Mouse (Mus musculus): ENCODE measurements around the gene Tsc22d4. TPM values are rescaled to one million over a fixed set of nuclear protein-coding genes. Genes with fewer than 3 reads are reported as not detected.

The Tsc22d4 gene
- polyA plus RNA-seq, 1 experiment, result 133 TPM

DNA sequence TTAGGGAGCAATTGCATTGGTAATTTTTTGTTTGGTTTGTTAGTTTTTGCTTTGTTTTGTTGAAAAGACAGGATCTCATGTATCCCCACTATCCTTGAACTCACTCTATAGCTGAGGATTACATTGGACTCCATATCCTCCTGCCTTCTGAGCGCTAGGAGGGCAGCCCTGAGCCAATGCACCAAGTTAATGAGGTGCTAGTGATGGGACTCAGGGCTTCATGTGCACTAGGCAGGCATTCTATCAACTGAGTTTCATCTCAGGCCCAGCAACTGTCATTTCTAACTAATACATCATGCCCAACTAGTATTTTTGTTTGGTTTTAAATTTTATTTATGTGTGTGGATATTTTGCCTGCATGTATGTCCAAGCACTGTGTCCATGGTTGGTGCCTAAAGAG, 60.6 kb downstream of the Tsc22d4 start:
- 90% methylated on average over 1 of the region's 1 CpGs for WGBS
- no peak for DNase-seq (ENCODE audit: low read depth in 1 of 2, low spot score in 2 of 2)
- Histone ChIP-seq H3K27ac (ENCODE audit: insufficient read depth, low read length) (no peak overlapping the region), H3K27me3 (ENCODE audit: control insufficient read depth, insufficient read depth, low read length) (no peaks in the 10 kb centered on the region), H3K4me3 (ENCODE audit: extremely low read depth, insufficient read depth, insufficient read length) (no peak overlapping the region), H3K4me1 (ENCODE audit: control insufficient read depth, insufficient read depth, insufficient read length) (no peaks in the 10 kb centered on the region), H3K36me3 (ENCODE audit: control insufficient read depth, insufficient read depth, low read length) (no peaks in the 10 kb centered on the region)
- no peak for TF ChIP-seq CTCF (IDR thresholded peaks at IDR 0.05; ENCODE audit: extremely low read depth, insufficient read depth, insufficient read length, insufficient replicate concordance)
- no peak for TF ChIP-seq POLR2A (IDR thresholded peaks at IDR 0.05; ENCODE audit: low read depth, low read length)

DNA sequence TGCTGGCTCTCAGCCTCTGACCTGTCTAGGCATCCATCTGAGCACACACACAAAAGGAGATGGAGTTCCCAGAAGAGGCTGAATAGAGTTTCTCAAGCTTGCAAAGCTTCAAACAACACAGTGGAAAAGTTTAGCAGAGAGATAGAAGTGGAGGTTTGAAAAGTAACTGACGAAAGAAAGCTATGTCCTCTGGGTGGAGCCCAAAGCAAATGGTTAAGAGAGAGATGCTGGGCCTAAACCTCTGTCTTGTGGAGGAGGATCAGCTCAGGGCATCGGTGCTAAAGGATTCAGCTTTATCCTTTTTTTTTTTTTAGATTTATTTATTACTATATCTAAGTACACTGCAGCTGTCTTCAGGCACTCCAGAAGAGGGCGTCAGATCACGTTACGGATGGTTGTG, 62.8 kb downstream of the Tsc22d4 start:
- H3K4me3 ChIP-seq (ENCODE audit: extremely low read depth, insufficient read depth, insufficient read length), result no peak overlapping the region
- WGBS, result 90% methylated on average over 5 of the region's 5 CpGs
- H3K36me3 ChIP-seq (ENCODE audit: control insufficient read depth, insufficient read depth, low read length), result no peaks in the 10 kb centered on the region
- no peak overlapping the region for H3K27ac ChIP-seq (ENCODE audit: insufficient read depth, low read length)
- DNase-seq (ENCODE audit: low read depth in 1 of 2, low spot score in 2 of 2), result no peak
- no peaks in the 10 kb centered on the region for H3K27me3 ChIP-seq (ENCODE audit: control insufficient read depth, insufficient read depth, low read length)
- TF ChIP-seq POLR2A (IDR thresholded peaks at IDR 0.05; ENCODE audit: low read depth, low read length) (no peak), CTCF (IDR thresholded peaks at IDR 0.05; ENCODE audit: extremely low read depth, insufficient read depth, insufficient read length, insufficient replicate concordance) (no peak)
- no peaks in the 10 kb centered on the region for H3K4me1 ChIP-seq (ENCODE audit: control insufficient read depth, insufficient read depth, insufficient read length)

DNA sequence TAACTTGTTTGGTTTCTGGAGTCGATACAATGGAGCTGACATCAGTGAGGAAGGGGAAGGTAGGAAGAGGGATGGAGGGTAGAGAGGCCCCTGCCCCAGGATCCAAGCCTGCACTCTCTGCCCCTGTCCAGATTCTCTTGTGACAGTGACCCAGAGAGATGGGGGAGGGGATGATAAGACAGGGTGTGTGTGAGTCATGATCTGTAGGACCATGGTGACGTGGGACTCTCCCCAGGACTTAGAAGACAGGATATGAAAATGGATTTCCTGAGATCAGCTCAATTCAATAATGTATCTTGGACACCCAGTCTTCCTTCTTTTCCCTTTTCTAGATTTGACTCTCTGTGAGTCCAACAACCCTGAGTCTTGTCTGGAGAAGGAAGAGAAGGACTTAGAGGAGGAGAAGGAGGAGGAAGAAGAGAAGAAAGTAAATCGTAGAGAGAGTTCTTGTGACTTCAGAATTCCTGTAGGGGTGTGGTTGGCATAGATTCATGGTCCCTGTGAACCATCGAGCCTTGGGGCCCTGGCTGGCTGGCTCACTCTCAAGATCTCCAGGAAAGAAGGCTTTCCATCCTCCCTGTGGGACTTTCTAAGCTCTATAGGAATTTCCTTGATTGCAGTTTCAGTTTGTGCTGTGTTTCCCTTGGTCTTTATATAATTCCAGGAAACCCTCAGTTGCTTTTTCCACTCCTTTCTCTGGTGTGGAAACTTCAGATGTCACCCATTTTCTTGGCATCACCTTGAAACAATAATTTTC, 72.1 kb downstream of the Tsc22d4 start:
- no peak for TF ChIP-seq CTCF (IDR thresholded peaks at IDR 0.05; ENCODE audit: extremely low read depth, insufficient read depth, insufficient read length, insufficient replicate concordance)
- TF ChIP-seq POLR2A (IDR thresholded peaks at IDR 0.05; ENCODE audit: low read depth, low read length), result no peak
- Histone ChIP-seq H3K4me1 (ENCODE audit: control insufficient read depth, insufficient read depth, insufficient read length) (no peaks in the 10 kb centered on the region), H3K36me3 (ENCODE audit: control insufficient read depth, insufficient read depth, low read length) (no peaks in the 10 kb centered on the region), H3K27me3 (ENCODE audit: control insufficient read depth, insufficient read depth, low read length) (no peaks in the 10 kb centered on the region), H3K4me3 (ENCODE audit: extremely low read depth, insufficient read depth, insufficient read length) (no peak overlapping the region), H3K27ac (ENCODE audit: insufficient read depth, low read length) (no peak overlapping the region)
- WGBS, result 68% methylated on average over 4 of the region's 4 CpGs
- no peak for DNase-seq (ENCODE audit: low read depth in 1 of 2, low spot score in 2 of 2)

Other genes starting within 250 kb of the Tsc22d4 start
- gene Pop7, start 243.2 kb upstream of the Tsc22d4 start, polyA plus RNA-seq (2012; rRNA removed), result 26.6 and 40.1 TPM in 2 replicates
- gene Gigyf1, start 227.2 kb upstream of the Tsc22d4 start, polyA plus RNA-seq (2012; rRNA removed), result 40.3 and 49.8 TPM in 2 replicates
- not detected in 2 replicates for gene Epo, start 212.5 kb upstream of the Tsc22d4 start, polyA plus RNA-seq (2012; rRNA removed)
- 762 and 932 TPM in 2 replicates for gene Gnb2, start 212.2 kb upstream of the Tsc22d4 start, polyA plus RNA-seq (2012; rRNA removed)
- not detected in 2 replicates for gene Actl6b, start 192.2 kb upstream of the Tsc22d4 start, polyA plus RNA-seq (2012; rRNA removed)
- 12.2 and 12.9 TPM in 2 replicates for gene Tfr2, start 175.9 kb upstream of the Tsc22d4 start, polyA plus RNA-seq (2012; rRNA removed)
- 90.3 and 131 TPM in 2 replicates for gene Mospd3, start 144.7 kb upstream of the Tsc22d4 start, polyA plus RNA-seq (2012; rRNA removed)
- 69.6 and 88.0 TPM in 2 replicates for gene Pcolce, start 131.9 kb upstream of the Tsc22d4 start, polyA plus RNA-seq (2012; rRNA removed)
- gene Fbxo24, start 116.7 kb upstream of the Tsc22d4 start, polyA plus RNA-seq (2012; rRNA removed), result 0.25 and 0.26 TPM in 2 replicates
- 249 and 293 TPM in 2 replicates for gene Lrch4, start 116.6 kb upstream of the Tsc22d4 start, polyA plus RNA-seq (2012; rRNA removed)
- 69.4 and 70.9 TPM in 2 replicates for gene Gm20605, start 116.6 kb upstream of the Tsc22d4 start, polyA plus RNA-seq (2012; rRNA removed)
- 328 and 407 TPM in 2 replicates for gene Sap25, start 104.4 kb upstream of the Tsc22d4 start, polyA plus RNA-seq (2012; rRNA removed)
- gene Irs3, start 100.0 kb upstream of the Tsc22d4 start, polyA plus RNA-seq (2012; rRNA removed), result 0.79 and 1.0 TPM in 2 replicates
- 16.5 and 23.3 TPM in 2 replicates for gene Agfg2, start 61.0 kb upstream of the Tsc22d4 start, polyA plus RNA-seq (2012; rRNA removed)
- 1.2 and 1.9 TPM in 2 replicates for gene Nyap1, start 4.1 kb upstream of the Tsc22d4 start, polyA plus RNA-seq (2012; rRNA removed)
- 43.9 and 55.3 TPM in 2 replicates for gene Ppp1r35, start 33.1 kb downstream of the Tsc22d4 start, polyA plus RNA-seq (2012; rRNA removed)
- 36.9 and 44.4 TPM in 2 replicates for gene Mepce, start 41.9 kb downstream of the Tsc22d4 start, polyA plus RNA-seq (2012; rRNA removed)
- gene Zcwpw1, start 42.1 kb downstream of the Tsc22d4 start, polyA plus RNA-seq (2012; rRNA removed), result 1.6 and 2.4 TPM in 2 replicates
- gene Pilra, start 90.6 kb downstream of the Tsc22d4 start, polyA plus RNA-seq (2012; rRNA removed), result 22.5 and 41.5 TPM in 2 replicates
- gene Pilrb1, start 112.4 kb downstream of the Tsc22d4 start, polyA plus RNA-seq (2012; rRNA removed), result 22.8 and 40.7 TPM in 2 replicates
- 28.8 and 47.8 TPM in 2 replicates for gene Pilrb2, start 126.1 kb downstream of the Tsc22d4 start, polyA plus RNA-seq (2012; rRNA removed)
- gene Cyp3a13, start 175.9 kb downstream of the Tsc22d4 start, polyA plus RNA-seq (2012; rRNA removed), result not detected in 2 replicates
- 0.02 TPM in 2 replicates for gene Gjc3, start 217.4 kb downstream of the Tsc22d4 start, polyA plus RNA-seq (2012; rRNA removed)
- gene Azgp1, start 235.8 kb downstream of the Tsc22d4 start, polyA plus RNA-seq (2012; rRNA removed), result not detected in 2 replicates

Measured in spleen, adult 2 months (tissue).